Mouse (Mus musculus): ENCODE data around the gene Dyrk1a. TPM values are rescaled to one million over a fixed set of nuclear protein-coding genes. Genes with fewer than 3 reads are reported as not detected.

The Dyrk1a gene
- polyA plus RNA-seq, 1 experiment: 52.1 TPM

DNA sequence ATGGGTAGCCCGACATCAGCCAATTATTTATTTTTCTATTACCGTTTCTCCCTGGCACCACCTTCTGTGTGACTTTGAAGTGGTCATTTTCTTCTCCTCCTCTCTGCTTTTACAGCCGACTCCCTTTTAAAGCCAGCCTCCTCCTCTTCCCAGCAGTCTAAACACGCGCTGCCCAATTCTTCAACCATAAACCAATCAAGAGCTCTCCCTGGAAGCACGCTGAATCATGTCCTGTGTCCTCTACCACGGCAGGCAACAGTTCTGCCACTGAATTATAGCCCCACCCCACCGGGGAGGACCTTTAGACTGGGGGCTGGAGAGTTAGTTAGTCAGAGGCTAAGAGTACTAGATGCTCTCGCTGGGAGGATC, 32.7 kb upstream of the Dyrk1a start:
- H3K9me3 ChIP-seq (replicated peaks; ENCODE audit: control insufficient read depth, insufficient read depth, low read length, poor library complexity, severe bottlenecking): no peaks in the 10 kb centered on the region
- TF ChIP-seq POLR2A (IDR thresholded peaks at IDR 0.05; ENCODE audit: insufficient read depth, low read length): no peak
- no peak for TF ChIP-seq CTCF (IDR thresholded peaks at IDR 0.05; ENCODE audit: low read depth, low read length)
- no peak for TF ChIP-seq EP300 (IDR thresholded peaks at IDR 0.05; ENCODE audit: insufficient read depth, low read depth, low read length)
- H3K36me3 ChIP-seq (ENCODE audit: control insufficient read depth, insufficient read depth, low read length, poor library complexity, severe bottlenecking): no peaks in the 10 kb centered on the region
- no peaks in the 10 kb centered on the region for H3K27me3 ChIP-seq (ENCODE audit: control insufficient read depth, insufficient read depth, low read length, poor library complexity, severe bottlenecking)
- peak overlapping the region; percentile 53; the same call in 1 of the 2 replicates for H3K9ac ChIP-seq (ENCODE audit: low read depth, poor library complexity, severe bottlenecking)
- peaks cover 1% of the 10 kb centered on the region for H3K4me1 ChIP-seq (ENCODE audit: control insufficient read depth, insufficient read depth, low read length)
- peak overlapping the region; percentile 22; the same call in 1 of the 2 replicates for H3K4me3 ChIP-seq (ENCODE audit: low read depth, low read length)
- H3K27ac ChIP-seq (ENCODE audit: insufficient read depth, low read length): 0 out of 2 replicates have a peak overlapping the region, but pooled peaks have one; percentile 45

DNA sequence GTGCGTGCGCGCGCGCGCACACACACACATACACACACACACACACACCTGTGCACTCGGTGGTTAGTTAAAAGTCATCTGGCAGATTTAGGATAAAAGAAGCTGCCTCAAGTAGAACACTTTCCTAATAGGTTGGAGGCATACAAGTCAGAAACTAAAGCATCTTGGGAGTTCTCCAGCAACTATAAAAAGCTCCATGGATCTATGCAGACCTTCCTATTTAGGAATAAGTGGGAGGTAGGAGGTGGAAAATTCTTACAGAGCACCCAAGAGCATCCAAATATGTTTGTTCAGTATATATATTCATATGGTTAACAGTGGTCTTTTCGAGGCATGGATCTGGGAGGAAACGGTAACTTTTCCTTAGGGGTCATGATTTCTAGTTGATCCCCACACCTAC, 29.7 kb upstream of the Dyrk1a start:
- Histone ChIP-seq H3K9ac (ENCODE audit: low read depth, poor library complexity, severe bottlenecking) (no peak overlapping the region), H3K9me3 (replicated peaks; ENCODE audit: control insufficient read depth, insufficient read depth, low read length, poor library complexity, severe bottlenecking) (no peaks in the 10 kb centered on the region), H3K4me3 (ENCODE audit: low read depth, low read length) (no peak overlapping the region), H3K36me3 (ENCODE audit: control insufficient read depth, insufficient read depth, low read length, poor library complexity, severe bottlenecking) (no peaks in the 10 kb centered on the region), H3K4me1 (ENCODE audit: control insufficient read depth, insufficient read depth, low read length) (no peaks in the 10 kb centered on the region), H3K27me3 (ENCODE audit: control insufficient read depth, insufficient read depth, low read length, poor library complexity, severe bottlenecking) (no peaks in the 10 kb centered on the region), H3K27ac (ENCODE audit: insufficient read depth, low read length) (no peak overlapping the region)
- no peak for TF ChIP-seq CTCF (IDR thresholded peaks at IDR 0.05; ENCODE audit: low read depth, low read length)
- TF ChIP-seq POLR2A (IDR thresholded peaks at IDR 0.05; ENCODE audit: insufficient read depth, low read length): no peak
- TF ChIP-seq EP300 (IDR thresholded peaks at IDR 0.05; ENCODE audit: insufficient read depth, low read depth, low read length): no peak

DNA sequence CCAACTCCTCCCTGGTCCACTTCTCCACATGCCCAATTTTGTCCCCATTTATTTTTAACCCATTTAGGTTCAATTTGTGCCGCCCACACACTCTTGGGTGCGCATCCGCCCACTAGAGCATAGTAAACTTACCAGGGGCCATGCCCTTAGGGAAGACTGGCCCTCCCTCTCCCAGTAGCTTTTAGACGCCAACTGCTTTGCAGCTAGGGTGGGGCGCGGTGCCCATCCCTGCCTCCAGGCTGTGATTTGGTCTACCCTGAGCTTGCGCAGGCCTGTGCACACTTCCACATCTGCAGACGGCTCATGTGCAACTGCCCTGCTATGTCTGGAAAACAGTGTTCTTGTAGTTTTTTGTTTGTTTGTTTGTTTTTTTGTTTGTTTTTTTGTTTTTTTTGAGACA, 26.9 kb upstream of the Dyrk1a start:
- H3K4me1 ChIP-seq (ENCODE audit: control insufficient read depth, insufficient read depth, low read length): no peaks in the 10 kb centered on the region
- no peaks in the 10 kb centered on the region for H3K27me3 ChIP-seq (ENCODE audit: control insufficient read depth, insufficient read depth, low read length, poor library complexity, severe bottlenecking)
- H3K27ac ChIP-seq (ENCODE audit: insufficient read depth, low read length): no peak overlapping the region
- H3K9ac ChIP-seq (ENCODE audit: low read depth, poor library complexity, severe bottlenecking): no peak overlapping the region
- no peak overlapping the region for H3K4me3 ChIP-seq (ENCODE audit: low read depth, low read length)
- no peaks in the 10 kb centered on the region for H3K9me3 ChIP-seq (replicated peaks; ENCODE audit: control insufficient read depth, insufficient read depth, low read length, poor library complexity, severe bottlenecking)
- H3K36me3 ChIP-seq (ENCODE audit: control insufficient read depth, insufficient read depth, low read length, poor library complexity, severe bottlenecking): no peaks in the 10 kb centered on the region
- TF ChIP-seq CTCF (IDR thresholded peaks at IDR 0.05; ENCODE audit: low read depth, low read length) (no peak), POLR2A (IDR thresholded peaks at IDR 0.05; ENCODE audit: insufficient read depth, low read length) (no peak), EP300 (IDR thresholded peaks at IDR 0.05; ENCODE audit: insufficient read depth, low read depth, low read length) (peak; percentile 87)

DNA sequence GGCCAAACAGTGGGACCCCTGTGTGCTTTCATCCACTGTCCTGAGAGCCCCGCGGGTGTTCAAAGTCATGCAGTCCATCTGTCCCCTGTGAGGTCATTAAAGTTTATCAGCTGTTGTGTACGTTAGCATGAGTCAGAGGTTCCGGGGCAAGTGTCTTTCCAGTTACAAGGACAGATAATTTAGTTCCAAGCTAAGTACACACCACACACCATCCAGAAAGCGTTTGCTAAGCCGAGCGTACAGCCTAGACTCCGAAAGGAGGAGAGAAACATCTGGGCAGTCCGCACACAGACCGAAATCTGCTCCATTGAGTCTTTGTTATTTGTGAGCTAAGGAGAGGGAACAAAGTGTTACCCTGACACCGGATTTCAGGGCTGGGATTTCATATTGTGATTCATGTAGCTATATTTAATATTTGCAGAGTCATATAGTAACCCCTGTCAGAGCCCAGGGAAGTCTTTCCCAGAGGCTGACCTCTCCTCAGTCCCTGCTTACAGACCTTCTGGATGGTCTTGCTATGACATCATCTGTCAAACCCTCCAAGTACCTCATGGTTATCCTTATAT, 25.2 kb upstream of the Dyrk1a start:
- no peaks in the 10 kb centered on the region for H3K27me3 ChIP-seq (ENCODE audit: control insufficient read depth, insufficient read depth, low read length, poor library complexity, severe bottlenecking)
- H3K4me3 ChIP-seq (ENCODE audit: low read depth, low read length): no peak overlapping the region
- H3K9me3 ChIP-seq (replicated peaks; ENCODE audit: control insufficient read depth, insufficient read depth, low read length, poor library complexity, severe bottlenecking): no peaks in the 10 kb centered on the region
- H3K27ac ChIP-seq (ENCODE audit: insufficient read depth, low read length): no peak overlapping the region
- no peaks in the 10 kb centered on the region for H3K36me3 ChIP-seq (ENCODE audit: control insufficient read depth, insufficient read depth, low read length, poor library complexity, severe bottlenecking)
- no peak overlapping the region for H3K9ac ChIP-seq (ENCODE audit: low read depth, poor library complexity, severe bottlenecking)
- H3K4me1 ChIP-seq (ENCODE audit: control insufficient read depth, insufficient read depth, low read length): no peaks in the 10 kb centered on the region
- no peak for TF ChIP-seq POLR2A (IDR thresholded peaks at IDR 0.05; ENCODE audit: insufficient read depth, low read length)
- TF ChIP-seq EP300 (IDR thresholded peaks at IDR 0.05; ENCODE audit: insufficient read depth, low read depth, low read length): no peak
- TF ChIP-seq CTCF (IDR thresholded peaks at IDR 0.05; ENCODE audit: low read depth, low read length): no peak

DNA sequence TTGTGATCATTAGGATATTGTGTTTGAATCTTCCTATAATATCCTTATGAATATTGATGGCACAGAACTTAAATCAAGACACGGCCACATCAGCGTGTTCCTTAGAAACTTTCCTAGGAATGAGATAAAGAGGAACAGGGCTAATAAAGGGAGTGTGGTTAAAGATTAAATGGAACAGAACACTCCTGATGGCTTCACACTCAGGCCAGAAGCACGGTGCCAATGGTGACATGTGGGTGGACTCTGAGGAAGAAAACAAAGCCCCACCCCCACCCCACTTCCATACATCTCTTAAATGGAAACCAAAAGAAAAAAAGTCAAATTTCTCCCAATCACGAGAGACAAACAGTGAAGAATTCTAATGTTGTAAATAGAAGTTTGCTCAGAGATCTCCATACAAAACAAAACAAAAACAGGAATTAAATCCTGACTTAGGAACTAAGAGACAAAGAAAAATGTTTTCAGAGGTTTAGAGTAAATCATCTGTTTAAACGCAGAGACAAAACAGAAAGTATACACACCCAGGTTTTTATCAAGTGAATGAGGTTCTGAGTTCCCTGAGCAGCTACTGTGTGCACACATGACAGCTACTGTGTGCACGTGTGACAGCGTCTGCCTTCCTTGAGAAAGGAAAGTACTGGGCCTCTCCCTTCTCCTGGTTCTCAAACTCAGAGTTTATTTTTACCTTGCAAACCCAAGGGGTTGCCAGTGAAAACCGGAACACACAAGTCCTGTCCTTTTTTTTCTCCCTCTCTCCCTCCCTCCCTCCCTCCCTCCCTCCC, 23.8 kb upstream of the Dyrk1a start:
- H3K27ac ChIP-seq (ENCODE audit: insufficient read depth, low read length): no peak overlapping the region
- no peak overlapping the region for H3K4me3 ChIP-seq (ENCODE audit: low read depth, low read length)
- no peaks in the 10 kb centered on the region for H3K27me3 ChIP-seq (ENCODE audit: control insufficient read depth, insufficient read depth, low read length, poor library complexity, severe bottlenecking)
- no peaks in the 10 kb centered on the region for H3K36me3 ChIP-seq (ENCODE audit: control insufficient read depth, insufficient read depth, low read length, poor library complexity, severe bottlenecking)
- H3K4me1 ChIP-seq (ENCODE audit: control insufficient read depth, insufficient read depth, low read length): no peaks in the 10 kb centered on the region
- no peaks in the 10 kb centered on the region for H3K9me3 ChIP-seq (replicated peaks; ENCODE audit: control insufficient read depth, insufficient read depth, low read length, poor library complexity, severe bottlenecking)
- no peak for TF ChIP-seq CTCF (IDR thresholded peaks at IDR 0.05; ENCODE audit: low read depth, low read length)
- no peak for TF ChIP-seq POLR2A (IDR thresholded peaks at IDR 0.05; ENCODE audit: insufficient read depth, low read length)
- no peak for TF ChIP-seq EP300 (IDR thresholded peaks at IDR 0.05; ENCODE audit: insufficient read depth, low read depth, low read length)
- no peak overlapping the region for H3K9ac ChIP-seq (ENCODE audit: low read depth, poor library complexity, severe bottlenecking)

DNA sequence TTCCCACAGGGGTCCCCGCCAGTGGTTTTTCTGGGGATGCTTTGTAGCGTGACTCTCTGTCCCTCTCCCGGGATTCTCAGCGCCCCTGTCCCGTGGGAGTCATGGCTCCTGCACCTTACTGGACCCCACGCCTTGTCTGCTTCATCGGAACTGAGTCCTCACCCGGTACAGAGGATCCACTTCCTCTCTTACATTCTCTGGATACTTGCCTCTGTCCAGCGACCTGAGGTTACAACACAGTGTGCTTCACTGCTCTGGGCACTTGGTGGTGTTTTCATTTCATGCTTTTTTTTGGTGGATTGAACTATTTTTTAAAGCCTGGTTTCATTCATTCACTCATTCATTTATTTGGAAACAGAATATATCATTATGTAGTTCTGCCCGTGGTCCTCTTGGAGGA, 20.0 kb upstream of the Dyrk1a start:
- TF ChIP-seq POLR2A (IDR thresholded peaks at IDR 0.05; ENCODE audit: insufficient read depth, low read length) (no peak), CTCF (IDR thresholded peaks at IDR 0.05; ENCODE audit: low read depth, low read length) (no peak), EP300 (IDR thresholded peaks at IDR 0.05; ENCODE audit: insufficient read depth, low read depth, low read length) (no peak)
- H3K4me1 ChIP-seq (ENCODE audit: control insufficient read depth, insufficient read depth, low read length): no peaks in the 10 kb centered on the region
- peak overlapping the region; percentile 24 for H3K9ac ChIP-seq (ENCODE audit: low read depth, poor library complexity, severe bottlenecking)
- 0 out of 2 replicates have a peak, but pooled peaks cover 4% of the 10 kb centered on the region for H3K9me3 ChIP-seq (replicated peaks; ENCODE audit: control insufficient read depth, insufficient read depth, low read length, poor library complexity, severe bottlenecking)
- H3K4me3 ChIP-seq (ENCODE audit: low read depth, low read length): no peak overlapping the region
- no peak overlapping the region for H3K27ac ChIP-seq (ENCODE audit: insufficient read depth, low read length)
- H3K36me3 ChIP-seq (ENCODE audit: control insufficient read depth, insufficient read depth, low read length, poor library complexity, severe bottlenecking): no peaks in the 10 kb centered on the region
- no peaks in the 10 kb centered on the region for H3K27me3 ChIP-seq (ENCODE audit: control insufficient read depth, insufficient read depth, low read length, poor library complexity, severe bottlenecking)

Data from ES-Bruce4 (cell line).